Mouse (Mus musculus) heart, postnatal 0 days (tissue): ENCODE results near the gene Abcc10.

ENCODE experiments used
- CTCF ChIP-seq: IDR thresholded peaks from 2 replicates; pipeline ENCODE4 v1.5.1; 2016; ENCODE audit warnings: antibody characterized with exemption, control low read depth, low read depth
- EP300 ChIP-seq: IDR thresholded peaks from 2 replicates; pipeline ENCODE4 v1.6.1; 2016; ENCODE audit warnings: antibody characterized with exemption, low read depth

DNA sequence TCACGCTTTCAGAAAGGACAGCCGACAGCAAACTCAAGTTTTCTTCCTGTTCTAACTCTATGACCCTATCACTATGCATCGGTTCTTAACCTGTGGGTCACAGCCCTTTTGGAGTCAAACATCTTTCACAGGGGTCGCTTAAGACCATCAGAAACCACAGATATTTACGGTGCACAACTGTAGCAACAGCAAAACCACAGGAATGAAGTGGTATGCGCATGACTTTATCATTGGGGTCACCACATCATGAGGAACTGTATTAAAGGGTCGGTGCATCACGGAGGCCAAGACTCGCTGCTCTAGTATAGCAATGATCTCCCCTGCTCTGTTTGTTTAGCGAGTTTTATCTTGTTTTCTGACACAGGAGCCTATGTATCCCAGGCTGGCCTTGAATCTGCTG lies 12.3 kb downstream of the Abcc10 start:
- TF ChIP-seq CTCF (no peak), EP300 (no peak)
